ENCODE assay signal across 18 mouse cellular contexts in the genomic region with DNA sequence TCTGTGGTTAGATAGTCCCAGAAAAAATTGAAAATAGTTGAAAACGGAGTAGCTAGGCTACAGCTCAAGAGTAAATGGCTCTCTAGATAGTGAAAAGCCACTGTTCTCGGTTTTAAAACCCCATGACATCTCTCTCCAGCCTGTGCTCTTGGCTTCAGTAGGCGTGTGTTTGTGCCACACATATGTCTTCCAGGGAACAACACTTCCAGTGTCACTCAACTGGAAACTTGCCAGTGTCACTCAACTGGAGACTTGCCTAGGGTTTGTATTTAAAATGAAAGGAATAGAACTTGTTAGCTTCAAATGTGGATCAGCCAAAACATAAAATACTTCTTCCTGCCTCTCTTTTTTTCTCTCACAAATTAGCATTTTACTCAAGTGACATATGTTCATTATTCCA.
DNase-seq lines count a peak whose midpoint lies in the region; ATAC-seq and TF ChIP-seq lines count a peak whose summit lies in the region.
"Had no signal": no experiment of that assay in that cellular context is flagged by ENCODE, and none has a peak within 500 bp of the region (broad histone marks: within the 10 kb centered on the region; RNA-seq: fewer than 3 reads in every experiment).

No protein-coding gene starts in this region.

- intact Hi-C loops in heart, postnatal 10 days (cut with DNase I) = no loop called here

- ATAC-seq in midbrain, embryonic 14.5 days (ENCODE audit: low FRiP score, low TSS enrichment) = no peak
- ATAC-seq in midbrain, embryonic 15.5 days (replicated peaks) = no peak
- ATAC-seq in forebrain, postnatal 0 days = peak; percentile 65; the same call in 1 of the 2 replicates
- ATAC-seq: CD4-positive, CD25-positive, alpha-beta regulatory T cell, adult 4 months; intestine, embryonic 15.5 days; Patski had no signal

- H3K9ac ChIP-seq in midbrain, embryonic 14.5 days (replicated peaks; ENCODE audit: low read length) = no peak overlapping the region
- no peak overlapping the region for H3K9ac ChIP-seq in midbrain, embryonic 15.5 days
- no peak overlapping the region for H3K9ac ChIP-seq in forebrain, postnatal 0 days
- H3K9ac ChIP-seq: heart, embryonic 12.5 days; hindbrain, embryonic 13.5 days; intestine, embryonic 15.5 days; limb, embryonic 15.5 days had no signal

- no peak overlapping the region for H3K4me2 ChIP-seq in midbrain, embryonic 14.5 days (ENCODE audit: low read length)
- no peak overlapping the region for H3K4me2 ChIP-seq in midbrain, embryonic 15.5 days
- H3K4me2 ChIP-seq in forebrain, postnatal 0 days (ENCODE audit: low read depth) = no peak overlapping the region
- H3K4me2 ChIP-seq: heart, embryonic 12.5 days; hindbrain, embryonic 13.5 days; intestine, embryonic 15.5 days; limb, embryonic 15.5 days had no signal

- H3K4me3 ChIP-seq in midbrain, embryonic 14.5 days (replicated peaks; ENCODE audit: low read depth, low read length) = no peak overlapping the region
- H3K4me3 ChIP-seq in midbrain, embryonic 15.5 days = no peak overlapping the region
- no peak overlapping the region for H3K4me3 ChIP-seq in forebrain, postnatal 0 days (ENCODE audit: low read depth, low read length)
- H3K4me3 ChIP-seq: heart, embryonic 12.5 days; hindbrain, embryonic 13.5 days; intestine, embryonic 15.5 days; limb, embryonic 15.5 days had no signal

- no peaks in the 10 kb centered on the region for H3K36me3 ChIP-seq in midbrain, embryonic 14.5 days (ENCODE audit: control insufficient read depth, insufficient read depth, low read length)
- no peaks in the 10 kb centered on the region for H3K36me3 ChIP-seq in midbrain, embryonic 15.5 days (replicated peaks)
- H3K36me3 ChIP-seq in forebrain, postnatal 0 days (ENCODE audit: insufficient read depth) = no peaks in the 10 kb centered on the region
- H3K36me3 ChIP-seq: heart, embryonic 12.5 days; hindbrain, embryonic 13.5 days; intestine, embryonic 15.5 days; limb, embryonic 15.5 days had no signal

- peak; percentile 22 for DNase-seq in cerebellum, adult 9-10 months
- DNase-seq in cerebellum, adult 8-10 months = no peak
- peak; percentile 4 for DNase-seq in heart, adult 11 months
- DNase-seq in heart, postnatal 10 days = no peak
- DNase-seq in midbrain, embryonic 14.5 days = peak; percentile 44
- DNase-seq in forebrain, postnatal 0 days = peak; percentile 76
- DNase-seq: adrenal gland, adult 8-10 months; kidney, postnatal 4 days; lung, postnatal 14 days; spleen, adult 18-20 months; thymus, postnatal 25 days had no signal

- TF ChIP-seq CTCF in forebrain, postnatal 0 days (IDR thresholded peaks at IDR 0.05; ENCODE audit: low read depth) = no peak

- no peaks in the 10 kb centered on the region for H3K9me3 ChIP-seq in midbrain, embryonic 14.5 days (ENCODE audit: control insufficient read depth, low read length)
- no peaks in the 10 kb centered on the region for H3K9me3 ChIP-seq in midbrain, embryonic 15.5 days
- no peaks in the 10 kb centered on the region for H3K9me3 ChIP-seq in forebrain, postnatal 0 days (ENCODE audit: low read length)
- H3K9me3 ChIP-seq: heart, embryonic 12.5 days; hindbrain, embryonic 13.5 days; intestine, embryonic 15.5 days; limb, embryonic 15.5 days had no signal

- 66% methylated on average over 3 of the region's 3 CpGs for WGBS in midbrain, embryonic 14.5 days
- WGBS in midbrain, embryonic 15.5 days = 52% methylated on average over 3 of the region's 3 CpGs
- 23% methylated on average over 3 of the region's 3 CpGs for WGBS in forebrain, postnatal 0 days

- no peaks in the 10 kb centered on the region for H3K27me3 ChIP-seq in midbrain, embryonic 14.5 days (ENCODE audit: control insufficient read depth, insufficient read depth, low read length)
- H3K27me3 ChIP-seq in midbrain, embryonic 15.5 days (replicated peaks) = no peaks in the 10 kb centered on the region
- H3K27me3 ChIP-seq in forebrain, postnatal 0 days (ENCODE audit: insufficient read depth, low read length) = no peaks in the 10 kb centered on the region
- H3K27me3 ChIP-seq: hindbrain, embryonic 13.5 days; intestine, embryonic 15.5 days; limb, embryonic 15.5 days had no signal

- no peak overlapping the region for H3K27ac ChIP-seq in midbrain, embryonic 14.5 days (replicated peaks; ENCODE audit: low read depth, low read length)
- no peak overlapping the region for H3K27ac ChIP-seq in midbrain, embryonic 15.5 days
- 0 out of 2 replicates have a peak overlapping the region, but pooled peaks have one; percentile 29 for H3K27ac ChIP-seq in forebrain, postnatal 0 days (ENCODE audit: low read depth, low read length)
- H3K27ac ChIP-seq: hindbrain, embryonic 13.5 days; intestine, embryonic 15.5 days; limb, embryonic 15.5 days had no signal

- H3K4me1 ChIP-seq in midbrain, embryonic 14.5 days (ENCODE audit: control insufficient read depth, insufficient read depth, low read length) = no peaks in the 10 kb centered on the region
- H3K4me1 ChIP-seq in midbrain, embryonic 15.5 days = no peaks in the 10 kb centered on the region
- no peaks in the 10 kb centered on the region for H3K4me1 ChIP-seq in forebrain, postnatal 0 days (ENCODE audit: insufficient read depth)
- H3K4me1 ChIP-seq: heart, embryonic 12.5 days; hindbrain, embryonic 13.5 days; intestine, embryonic 15.5 days; limb, embryonic 15.5 days had no signal

Comparison
In these comparisons a context has a peak if more than half of its experiments do, and no peak if none do; other contexts are left out.
1. DNase-seq: peak in cerebellum, adult 9-10 months (single experiment), heart, adult 11 months (single experiment), midbrain, embryonic 14.5 days (single experiment) and forebrain, postnatal 0 days (single experiment); none in cerebellum, adult 8-10 months (single experiment) and heart, postnatal 10 days (0 of 2).